Comparison of ENCODE assay signal across 8 mouse cellular contexts in genomic region chr17:17063628-17064494, GRCm38 (mm10). TPM values are rescaled to one million over a fixed set of nuclear protein-coding genes. Genes with fewer than 3 reads are reported as not detected.
DNase-seq lines count a peak whose midpoint lies in the region; ATAC-seq and TF ChIP-seq lines count a peak whose summit lies in the region.
"Not testable (repeated sequence)": the region's sequence is repeated elsewhere in the genome, so short reads cannot be mapped to it uniquely, and the experiment has no call there.

Zfp960 (plus strand) TSS chr17:17064113.

- H3K9ac ChIP-seq in forebrain, embryonic 16.5 days (replicated peaks; ENCODE audit: low read depth, low read length) = peak within 1 kb of the TSS; percentile 54
- H3K9ac ChIP-seq in heart, postnatal 0 days (replicated peaks; ENCODE audit: low read depth, low read length) = peak within 1 kb of the TSS; percentile 52
- H3K9ac ChIP-seq in liver, adult 2 months (ENCODE audit: low read depth, low read length) = peak within 1 kb of the TSS; percentile 68
- H3K9ac ChIP-seq in midbrain, postnatal 0 days (replicated peaks; ENCODE audit: low read length, poor library complexity, severe bottlenecking) = peak within 1 kb of the TSS; percentile 26; the same call in 1 of the 2 replicates
- H3K9ac ChIP-seq in stomach, embryonic 16.5 days (ENCODE audit: low read length) = peak within 1 kb of the TSS; percentile 61

- peak; percentile 98 for DNase-seq in MN1 (ENCODE audit: low spot score)
- peak; percentile 67 for DNase-seq in cerebellum, adult 8-10 months
- peak; percentile 95 for DNase-seq in heart, postnatal 0 days (ENCODE audit: low spot score)
- peak; percentile 91 to 94 for DNase-seq in kidney, postnatal 25 days
- DNase-seq in liver, adult 2 months (ENCODE audit: extremely low read depth, low read depth, low spot score) = peak; percentile 97
- peak; percentile 93 for DNase-seq in midbrain, postnatal 0 days (ENCODE audit: low spot score)

- H3K79me2 ChIP-seq in liver, adult 2 months (ENCODE audit: control insufficient read depth, insufficient read depth, low read length) = not testable (repeated sequence)

- peak within 1 kb of the TSS; percentile 59 for H3K4me3 ChIP-seq in forebrain, embryonic 16.5 days (replicated peaks; ENCODE audit: low read length)
- H3K4me3 ChIP-seq in heart, postnatal 0 days (ENCODE audit: low read depth, low read length) = peak within 1 kb of the TSS; percentile 61
- H3K4me3 ChIP-seq in liver, adult 2 months (ENCODE audit: insufficient read depth, low read depth, low read length) = peak within 1 kb of the TSS; percentile 74
- peak within 1 kb of the TSS; percentile 44 for H3K4me3 ChIP-seq in midbrain, postnatal 0 days (ENCODE audit: low read depth, low read length)
- H3K4me3 ChIP-seq in stomach, embryonic 16.5 days (replicated peaks; ENCODE audit: low read length) = peak within 1 kb of the TSS; percentile 60

- not testable (repeated sequence) for H3K27me3 ChIP-seq in forebrain, embryonic 16.5 days (replicated peaks; ENCODE audit: control insufficient read depth, insufficient read depth, low read length); heart, postnatal 0 days (ENCODE audit: control insufficient read depth, insufficient read depth, low read length); liver, adult 2 months (ENCODE audit: control insufficient read depth, insufficient read depth, low read length); midbrain, postnatal 0 days (ENCODE audit: insufficient read depth, low read length); stomach, embryonic 16.5 days (ENCODE audit: control insufficient read depth, insufficient read depth, low read length)

- not testable (repeated sequence) for TF ChIP-seq CTCF in heart, postnatal 0 days (IDR thresholded peaks at IDR 0.05; ENCODE audit: low read depth); liver, adult 2 months (IDR thresholded peaks at IDR 0.05; ENCODE audit: low read depth, low read length); midbrain, postnatal 0 days (IDR thresholded peaks at IDR 0.05)

- peak within 1 kb of the TSS; percentile 49 for H3K4me2 ChIP-seq in forebrain, embryonic 16.5 days (ENCODE audit: low read length)
- peak within 1 kb of the TSS; percentile 62 for H3K4me2 ChIP-seq in heart, postnatal 0 days (ENCODE audit: low read depth, low read length)
- H3K4me2 ChIP-seq in midbrain, postnatal 0 days (ENCODE audit: low read depth, low read length, poor library complexity, severe bottlenecking) = peak within 1 kb of the TSS; percentile 45
- H3K4me2 ChIP-seq in stomach, embryonic 16.5 days (ENCODE audit: low read depth, low read length) = peak within 1 kb of the TSS; percentile 54

- not testable (repeated sequence) for H3K36me3 ChIP-seq in forebrain, embryonic 16.5 days (ENCODE audit: control insufficient read depth, insufficient read depth); heart, postnatal 0 days (replicated peaks; ENCODE audit: control insufficient read depth, insufficient read depth, low read length); liver, adult 2 months (ENCODE audit: control insufficient read depth, insufficient read depth, low read length); midbrain, postnatal 0 days (ENCODE audit: insufficient read depth, low read length); stomach, embryonic 16.5 days (ENCODE audit: control insufficient read depth, insufficient read depth, low read length)

- H3K9me3 ChIP-seq in forebrain, embryonic 16.5 days (ENCODE audit: control insufficient read depth, low read length); heart, postnatal 0 days (replicated peaks; ENCODE audit: control insufficient read depth, low read length); midbrain, postnatal 0 days (ENCODE audit: low read length); stomach, embryonic 16.5 days (replicated peaks; ENCODE audit: control insufficient read depth, low read length): not testable (repeated sequence)

- not testable (repeated sequence) for TF ChIP-seq EP300 in heart, postnatal 0 days (IDR thresholded peaks at IDR 0.05; ENCODE audit: low read depth)

- WGBS in forebrain, embryonic 16.5 days = 1% methylated on average over 16 of the region's 21 CpGs
- WGBS in heart, postnatal 0 days = under 1% methylated on average over 16 of the region's 21 CpGs
- under 1% methylated on average over 20 of the region's 21 CpGs for WGBS in liver, adult 2 months
- WGBS in midbrain, postnatal 0 days = 1% methylated on average over 12 of the region's 21 CpGs
- under 1% methylated on average over 15 of the region's 21 CpGs for WGBS in stomach, embryonic 16.5 days

- ATAC-seq in forebrain, embryonic 16.5 days = peak; percentile 100
- ATAC-seq in heart, postnatal 0 days (ENCODE audit: insufficient read depth, low read depth) = peak; percentile 100
- peak; percentile 99 for ATAC-seq in midbrain, postnatal 0 days (ENCODE audit: low FRiP score)
- ATAC-seq in stomach, embryonic 16.5 days (ENCODE audit: insufficient read depth, low FRiP score) = peak; percentile 99

- not testable (repeated sequence) for H3K4me1 ChIP-seq in forebrain, embryonic 16.5 days (replicated peaks; ENCODE audit: control insufficient read depth, insufficient read depth, low read length); heart, postnatal 0 days (ENCODE audit: control insufficient read depth, insufficient read depth); liver, adult 2 months (ENCODE audit: control insufficient read depth, insufficient read depth, low read length); midbrain, postnatal 0 days (ENCODE audit: insufficient read depth, low read length); stomach, embryonic 16.5 days (ENCODE audit: control insufficient read depth, insufficient read depth, low read length)

- peak within 1 kb of the TSS; percentile 72; the same call in 1 of the 2 replicates for H3K27ac ChIP-seq in forebrain, embryonic 16.5 days (ENCODE audit: low read length)
- H3K27ac ChIP-seq in heart, postnatal 0 days (ENCODE audit: low read depth) = peak within 1 kb of the TSS; percentile 75
- H3K27ac ChIP-seq in liver, adult 2 months (replicated peaks; ENCODE audit: insufficient read depth, low read depth, low read length) = peak within 1 kb of the TSS; percentile 83
- H3K27ac ChIP-seq in midbrain, postnatal 0 days (ENCODE audit: low read depth, low read length) = peak within 1 kb of the TSS; percentile 32; the same call in 1 of the 2 replicates
- H3K27ac ChIP-seq in stomach, embryonic 16.5 days (ENCODE audit: low read length) = not testable (repeated sequence)

- not testable (repeated sequence) for TF ChIP-seq POLR2A in liver, adult 2 months (IDR thresholded peaks at IDR 0.05; ENCODE audit: extremely low read depth, insufficient read depth, low read length)

RNA-seq across cellular contexts. Expression of gene Zfp960, which starts in this region (rescaled TPM):
- polyA plus RNA-seq in forebrain, embryonic 16.5 days (2015; fragmentation: Nextera tagmentation; extraction: Ambion mirVana) = 3.4 and 5.2 TPM in 2 replicates
- total RNA-seq in heart, postnatal 0 days (2014; rRNA removed; ENCODE audit: low replicate concordance) = 0.69 and 1.6 TPM in 2 replicates
- polyA plus RNA-seq in heart, postnatal 0 days (2015; fragmentation: Nextera tagmentation; extraction: Ambion mirVana) = 3.9 and 4.6 TPM in 2 replicates
- 5.1 and 7.9 TPM in 2 replicates for total RNA-seq in liver, adult 2 months (2014; rRNA removed)
- 0.25 and 0.37 TPM in 2 replicates for polyA plus RNA-seq in liver, adult 2 months (2012; rRNA removed)
- 1.4 and 5.1 TPM in 2 replicates for total RNA-seq in midbrain, postnatal 0 days (2014; rRNA removed)
- polyA plus RNA-seq in midbrain, postnatal 0 days (2015; fragmentation: Nextera tagmentation; extraction: Ambion mirVana) = 2.0 and 2.4 TPM in 2 replicates
- 5.9 and 6.4 TPM in 2 replicates for polyA plus RNA-seq in stomach, embryonic 16.5 days (2015; fragmentation: Nextera tagmentation; extraction: Ambion mirVana)
